Mouse (Mus musculus) macrophage (primary cell): Measurements from ENCODE around the gene Pde4b. TPM values are rescaled to one million over a fixed set of nuclear protein-coding genes. Genes with fewer than 3 reads are reported as not detected.

Experiments used
- H3K27ac ChIP-seq: fragments of 350-480 bp; formaldehyde crosslinking; 2 replicates; pipeline ENCODE4 v1.9.0; 2021
- H3K36me3 ChIP-seq: fragments of 350-480 bp; formaldehyde crosslinking; 2 replicates; pipeline ENCODE4 v1.9.0; 2021; ENCODE audit errors: inconsistent target
- H3K4me3 ChIP-seq: fragments of 350-480 bp; formaldehyde crosslinking; 2 replicates; pipeline ENCODE4 v1.9.0; 2021; ENCODE audit errors: inconsistent target
- H3K79me2 ChIP-seq: fragments of 350-480 bp; formaldehyde crosslinking; 2 replicates; pipeline ENCODE4 v1.9.0; 2021; ENCODE audit errors: inconsistent target
- WGBS: methylation state at CpG from one replicate; pipeline ENCODE4 v1.1.7; 2026; ENCODE audit warnings: inconsistent platforms; ENCODE audit not compliant: missing documents; 5-methylcytosine and 5-hydroxymethylcytosine counted together
- polyA plus RNA-seq: library from polyadenylated mRNA; stranded (reverse); fragments of 250-400 nt; gene quantifications from 3 replicates; pipeline ENCODE4 v1.2.4, GENCODE M21; 2018; ENCODE audit warnings: inconsistent platforms

Gene Pde4b
- polyA plus RNA-seq, 1 experiment from 2014 or later: 9.6 TPM

DNA sequence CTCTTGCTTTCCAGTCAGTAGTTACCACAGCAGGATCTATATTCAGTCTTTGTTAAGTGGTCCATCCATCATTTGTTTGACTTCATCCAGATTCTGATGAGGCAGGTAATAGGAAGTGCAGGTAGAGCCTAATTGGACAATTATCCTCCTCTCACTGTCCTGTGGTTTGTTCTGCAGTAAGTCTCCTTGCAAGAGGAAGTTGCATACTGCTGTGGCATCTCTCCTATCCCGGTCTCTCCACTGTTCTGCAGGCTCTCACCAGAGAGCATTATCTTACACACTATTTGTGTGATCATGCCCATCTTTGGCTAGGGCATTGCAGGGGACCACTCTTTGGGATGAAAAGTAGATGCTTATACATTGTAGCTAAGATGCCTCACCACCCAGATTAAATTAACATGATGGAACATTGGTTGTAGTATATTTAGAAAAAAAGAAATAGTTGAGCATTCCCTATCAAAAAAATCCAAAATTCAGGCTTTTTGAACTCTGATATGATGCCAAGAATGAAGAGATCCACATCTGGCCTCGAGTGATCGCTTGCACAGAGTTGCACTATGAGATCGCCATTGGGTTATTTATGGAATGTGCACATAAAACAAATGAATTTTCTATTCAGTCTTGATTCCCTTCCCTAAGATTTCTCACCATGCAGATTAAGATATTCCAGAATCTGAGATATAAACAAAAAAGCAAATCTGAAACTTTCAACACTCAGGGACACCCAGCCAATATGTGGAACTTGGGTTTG lies 411.0 kb downstream of the Pde4b start:
- Histone ChIP-seq H3K36me3 (no peaks in the 10 kb centered on the region), H3K4me3 (no peak overlapping the region), H3K27ac (no peak overlapping the region), H3K79me2 (no peaks in the 10 kb centered on the region)
- WGBS: 65% methylated on average over 4 of the region's 4 CpGs

GRCm38 (mm10) chr4:102498920-102499316 lies 411.6 kb downstream of the Pde4b start:
- Histone ChIP-seq H3K79me2 (no peaks in the 10 kb centered on the region), H3K36me3 (no peaks in the 10 kb centered on the region), H3K4me3 (no peak overlapping the region), H3K27ac (no peak overlapping the region)
- WGBS: 8% methylated on average over 1 of the region's 1 CpGs

GRCm38 (mm10) chr4:102505714-102506113 lies 418.4 kb downstream of the Pde4b start:
- H3K27ac ChIP-seq: no peak overlapping the region
- H3K79me2 ChIP-seq: no peaks in the 10 kb centered on the region
- 63% methylated on average over 6 of the region's 6 CpGs for WGBS
- no peaks in the 10 kb centered on the region for H3K36me3 ChIP-seq
- H3K4me3 ChIP-seq: no peak overlapping the region

DNA sequence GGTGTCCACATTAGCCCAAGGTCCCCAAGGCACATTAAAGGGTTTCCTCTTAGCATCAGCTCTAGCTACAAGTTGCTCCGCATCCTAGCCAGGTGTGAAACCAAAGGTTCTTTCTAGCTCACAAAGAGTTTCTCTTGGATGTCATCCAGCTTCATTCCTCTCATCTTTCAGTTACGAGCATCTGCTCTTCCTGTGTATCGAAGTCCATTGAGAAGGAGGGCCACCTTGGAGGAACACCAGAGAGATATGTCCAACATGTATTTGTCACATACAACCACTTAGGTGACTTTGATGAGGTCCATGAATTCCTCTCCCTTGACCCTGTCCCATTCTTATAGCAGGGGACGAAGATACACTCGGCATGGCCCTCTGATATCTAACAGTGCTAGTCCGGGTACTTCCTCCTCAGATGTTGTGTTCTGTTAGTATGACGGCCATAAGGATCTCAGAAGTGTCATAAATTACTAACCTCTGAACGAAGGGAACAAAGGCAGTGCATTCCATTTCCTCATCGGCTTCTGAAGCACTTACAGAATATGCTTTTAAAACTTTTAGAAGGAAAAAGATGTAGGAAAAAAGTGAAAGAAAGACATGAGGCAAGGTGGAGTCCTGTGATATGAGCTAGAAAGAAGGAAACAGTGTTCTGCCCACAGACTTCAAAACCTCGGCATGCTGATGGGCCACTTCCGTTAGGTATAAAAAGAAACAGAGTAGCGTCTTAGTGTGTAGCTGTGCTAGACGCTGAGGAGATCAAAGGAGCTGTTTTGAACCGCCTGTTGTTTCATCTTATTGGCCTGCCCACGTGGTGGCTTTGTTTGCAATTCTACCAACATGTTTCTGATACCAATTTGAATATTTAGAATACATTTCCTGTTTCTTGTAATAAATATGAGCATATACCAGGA lies 419.3 kb downstream of the Pde4b start:
- 17% methylated on average over 15 of the region's 15 CpGs for WGBS
- H3K79me2 ChIP-seq: no peaks in the 10 kb centered on the region
- H3K27ac ChIP-seq: no peak overlapping the region
- H3K36me3 ChIP-seq: no peaks in the 10 kb centered on the region
- H3K4me3 ChIP-seq: no peak overlapping the region

- 17% methylated on average over 9 of the region's 9 CpGs for WGBS
Observed at GRCm38 (mm10) chr4:102507344-102507743, 420.0 kb downstream of the Pde4b start.

GRCm38 (mm10) chr4:102507753-102508152 lies 420.4 kb downstream of the Pde4b start:
- WGBS: 54% methylated on average over 1 of the region's 2 CpGs
- Histone ChIP-seq H3K4me3 (no peak overlapping the region), H3K79me2 (no peaks in the 10 kb centered on the region), H3K36me3 (no peaks in the 10 kb centered on the region), H3K27ac (no peak overlapping the region)

More at GRCm38 (mm10) chr4:102507344-102507743, 420.0 kb downstream of the Pde4b start:
- H3K79me2 ChIP-seq: no peaks in the 10 kb centered on the region
- no peak overlapping the region for H3K4me3 ChIP-seq
- H3K36me3 ChIP-seq: no peaks in the 10 kb centered on the region
- H3K27ac ChIP-seq: no peak overlapping the region

DNA sequence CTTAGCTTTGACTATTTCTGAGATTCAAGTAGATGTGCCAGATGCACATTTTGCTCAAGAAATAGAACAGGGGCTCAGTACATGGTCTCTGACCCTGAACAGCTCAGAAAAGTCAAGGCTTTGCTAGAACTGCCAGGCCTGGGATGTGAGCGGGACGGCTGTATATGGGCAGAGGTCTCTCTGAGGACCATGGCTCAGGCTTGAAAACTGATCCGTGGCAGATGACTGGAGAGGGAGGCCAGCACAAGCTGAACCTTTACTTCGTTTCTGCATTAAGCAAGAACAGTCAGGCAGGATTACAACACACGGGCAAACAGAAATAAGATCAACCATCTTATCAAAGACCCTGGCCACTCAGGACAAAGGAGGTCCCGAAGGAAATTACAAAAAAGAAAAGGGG lies 422.7 kb downstream of the Pde4b start:
- 75% methylated on average over 4 of the region's 6 CpGs for WGBS
- H3K4me3 ChIP-seq: no peak overlapping the region
- no peaks in the 10 kb centered on the region for H3K79me2 ChIP-seq
- no peak overlapping the region for H3K27ac ChIP-seq
- no peaks in the 10 kb centered on the region for H3K36me3 ChIP-seq

- WGBS: 44% methylated on average over 8 of the region's 8 CpGs
- Histone ChIP-seq H3K36me3 (no peaks in the 10 kb centered on the region), H3K4me3 (no peak overlapping the region), H3K79me2 (no peaks in the 10 kb centered on the region), H3K27ac (no peak overlapping the region)
Observed at GRCm38 (mm10) chr4:102510939-102511391, 423.6 kb downstream of the Pde4b start.

GRCm38 (mm10) chr4:102511511-102511910 lies 424.2 kb downstream of the Pde4b start:
- no peaks in the 10 kb centered on the region for H3K36me3 ChIP-seq
- 59% methylated on average over 11 of the region's 11 CpGs for WGBS
- no peaks in the 10 kb centered on the region for H3K79me2 ChIP-seq
- no peak overlapping the region for H3K27ac ChIP-seq
- H3K4me3 ChIP-seq: no peak overlapping the region

DNA sequence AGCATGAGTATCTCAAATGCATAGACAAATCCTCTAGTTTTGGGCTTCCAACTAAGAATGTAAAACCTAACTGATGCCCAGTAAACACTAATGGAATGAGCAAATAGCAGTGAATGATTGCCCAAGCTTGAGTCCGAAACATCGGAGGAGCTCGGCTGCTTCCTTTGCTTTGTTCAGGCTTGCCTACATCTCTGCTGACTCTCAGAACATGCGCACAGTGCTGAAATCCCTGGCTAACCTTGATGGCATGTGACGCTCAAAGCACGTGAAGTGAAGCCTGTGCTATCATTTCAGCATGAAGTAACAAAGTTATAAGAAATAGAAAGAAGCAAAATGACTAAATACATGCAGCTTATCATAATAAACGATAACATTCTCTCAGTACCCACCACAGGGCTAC lies 425.6 kb downstream of the Pde4b start:
- no peak overlapping the region for H3K27ac ChIP-seq
- WGBS: 96% methylated on average over 7 of the region's 7 CpGs
- H3K36me3 ChIP-seq: no peaks in the 10 kb centered on the region
- H3K79me2 ChIP-seq: no peaks in the 10 kb centered on the region
- no peak overlapping the region for H3K4me3 ChIP-seq

DNA sequence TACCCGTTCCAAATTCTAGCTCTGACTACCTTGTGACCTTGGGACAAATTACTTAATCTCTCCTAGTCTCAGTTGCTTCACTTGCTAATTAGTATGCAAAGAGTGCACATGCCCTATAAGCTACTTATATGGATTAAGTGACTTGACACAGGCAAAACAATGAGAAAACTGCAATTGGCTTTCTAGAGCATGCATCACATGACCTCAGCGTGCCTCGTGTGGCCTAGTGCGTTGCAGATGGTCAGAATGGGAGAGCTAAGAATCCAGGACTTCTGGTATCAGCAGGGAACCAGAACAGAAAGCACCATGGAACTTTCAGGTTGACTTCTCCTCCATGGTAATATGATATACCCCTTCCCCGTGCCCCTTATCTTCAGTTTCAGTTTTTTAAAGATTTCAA lies 426.2 kb downstream of the Pde4b start:
- Histone ChIP-seq H3K36me3 (no peaks in the 10 kb centered on the region), H3K4me3 (no peak overlapping the region), H3K79me2 (no peaks in the 10 kb centered on the region), H3K27ac (no peak overlapping the region)
- WGBS: 81% methylated on average over 4 of the region's 5 CpGs

DNA sequence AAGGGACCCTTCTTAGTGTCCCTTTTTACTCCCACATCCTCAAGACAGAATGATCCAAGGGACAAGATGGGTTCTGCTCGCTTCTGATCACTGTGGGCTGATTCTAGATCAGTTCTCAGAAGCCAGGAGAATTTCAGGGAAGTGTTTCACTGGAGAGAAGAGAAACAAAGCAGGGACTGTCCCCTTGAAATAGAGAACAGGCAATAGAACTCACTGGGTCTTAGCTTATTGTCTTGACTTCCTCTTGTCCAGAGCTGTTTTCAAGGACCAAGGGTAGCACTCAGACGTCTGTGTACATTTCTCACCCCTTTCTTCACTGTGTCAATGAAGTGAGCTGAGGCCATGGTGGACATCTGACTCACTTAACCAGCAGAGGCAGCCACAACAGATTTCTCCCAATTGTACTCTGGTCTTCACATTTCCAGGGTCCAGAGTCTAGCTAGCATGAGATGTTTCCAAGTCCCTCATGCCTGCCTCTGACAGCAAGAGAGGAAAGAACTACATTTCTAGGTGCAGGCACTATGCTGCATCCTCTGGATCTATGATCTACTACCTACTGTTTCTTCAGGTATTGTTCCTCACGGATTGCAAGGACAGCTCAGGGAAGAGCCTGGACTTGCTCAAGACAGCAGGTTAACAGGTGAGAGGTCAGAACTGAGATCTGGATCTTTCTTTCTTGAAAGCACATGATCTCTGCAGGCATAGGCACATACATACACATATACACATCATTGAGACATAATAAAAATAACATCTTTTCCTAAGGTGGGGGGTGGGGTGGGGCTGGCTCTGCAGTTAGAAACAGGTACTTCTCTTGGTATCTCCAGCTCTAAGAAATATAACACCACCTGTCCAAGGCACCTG lies 427.9 kb downstream of the Pde4b start:
- WGBS: 34% methylated on average over 3 of the region's 3 CpGs
- Histone ChIP-seq H3K79me2 (no peaks in the 10 kb centered on the region), H3K4me3 (no peak overlapping the region), H3K27ac (no peak overlapping the region), H3K36me3 (no peaks in the 10 kb centered on the region)

GRCm38 (mm10) chr4:102516395-102516794 lies 429.1 kb downstream of the Pde4b start:
- no peak overlapping the region for H3K27ac ChIP-seq
- no peaks in the 10 kb centered on the region for H3K79me2 ChIP-seq
- no peaks in the 10 kb centered on the region for H3K36me3 ChIP-seq
- WGBS: 38% methylated on average over 4 of the region's 4 CpGs
- H3K4me3 ChIP-seq: no peak overlapping the region

- Histone ChIP-seq H3K36me3 (no peaks in the 10 kb centered on the region), H3K4me3 (no peak overlapping the region), H3K27ac (peak overlapping the region; percentile 39), H3K79me2 (no peaks in the 10 kb centered on the region)
- WGBS: 6% methylated on average over 7 of the region's 7 CpGs
Observed at GRCm38 (mm10) chr4:102516982-102517630, 429.8 kb downstream of the Pde4b start.
